Mouse (Mus musculus) left cerebral cortex, adult 9 months (tissue): ENCODE measurements around the gene Gprin3.

Source experiments
- DNase-seq, 2 experiments: peaks; one replicate each; pipeline ENCODE4 v3.0.0; 2022; ENCODE audit warnings: low spot score in 2 of 2

Gprin3 gene

DNA sequence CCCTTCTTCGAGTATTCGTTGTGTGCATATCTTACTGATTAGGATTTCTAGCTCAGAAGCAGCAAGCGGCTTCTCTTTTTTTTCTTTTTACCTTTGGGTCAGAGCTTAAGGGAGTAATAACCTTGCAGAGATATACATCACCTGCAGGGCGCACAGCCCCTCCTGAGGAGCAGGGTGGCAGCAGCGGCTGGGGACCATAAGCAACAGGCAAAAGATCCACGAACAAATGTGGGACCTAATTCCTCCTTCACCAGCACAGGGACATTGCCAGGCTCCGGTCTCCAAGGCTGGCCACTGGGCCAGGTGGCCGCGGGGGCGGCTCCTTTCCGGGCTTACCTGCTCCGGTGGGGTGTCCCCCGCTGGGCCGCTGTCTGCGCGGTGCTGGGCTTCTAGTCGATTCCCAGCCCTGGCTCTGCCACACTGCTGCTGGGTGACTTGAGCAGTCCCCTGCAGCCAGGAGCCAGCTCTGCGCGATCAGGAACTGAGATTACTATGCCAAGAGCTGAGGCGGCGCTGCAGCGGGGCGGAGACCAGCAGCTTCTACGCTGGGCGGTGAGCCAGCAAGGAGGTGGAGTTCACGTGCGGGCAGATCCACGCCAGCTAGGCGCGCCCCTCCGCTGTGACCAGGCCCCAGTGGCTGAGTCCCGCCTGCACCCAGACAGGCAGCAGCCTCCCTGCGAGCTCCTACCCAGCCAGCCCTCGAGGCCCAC lies at the start of gene Gprin3:
Gprin3 (minus strand) TSS at position 471 of the 710 bp plus-strand sequence.
- peak; percentile 57 to 74 for DNase-seq

DNA sequence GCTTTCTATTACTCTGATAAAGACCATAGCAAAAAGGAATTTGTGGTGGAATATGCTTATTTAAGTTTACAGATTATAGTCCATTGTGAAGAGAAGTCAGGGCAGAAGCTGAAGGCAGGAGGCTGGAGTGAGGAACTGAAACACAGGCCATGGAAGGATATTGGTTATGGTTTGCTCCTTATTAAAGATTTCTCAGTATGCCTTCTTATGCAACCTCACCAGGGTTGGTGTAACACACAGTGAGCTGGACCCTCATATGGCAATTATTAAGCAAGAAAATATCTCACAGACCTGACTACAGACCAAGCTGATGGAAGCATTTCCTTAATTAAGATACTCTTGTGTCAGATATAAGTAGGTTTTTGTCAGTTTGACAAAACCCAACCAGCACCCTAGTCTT lies 32.8 kb upstream of the Gprin3 start:
- DNase-seq: no peak

DNA sequence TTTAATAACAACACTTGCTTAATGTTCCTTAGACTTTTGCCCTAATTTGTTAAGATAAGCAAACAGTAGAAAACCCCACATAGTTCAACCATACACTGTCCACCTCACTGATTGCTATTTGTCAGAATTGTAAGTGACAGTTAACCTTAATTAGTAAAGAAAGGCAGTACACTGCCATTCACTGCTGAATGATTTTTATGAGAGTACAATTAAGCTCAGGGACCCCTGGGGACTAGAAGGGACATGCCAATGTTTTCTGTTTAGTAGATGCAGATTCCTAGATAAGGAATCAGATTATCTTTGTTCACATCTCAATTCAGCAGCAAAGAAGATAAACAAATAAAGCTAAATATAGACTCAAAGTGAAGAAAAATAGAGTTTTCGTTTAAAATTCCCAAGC lies 30.0 kb upstream of the Gprin3 start:
- no peak for DNase-seq

DNA sequence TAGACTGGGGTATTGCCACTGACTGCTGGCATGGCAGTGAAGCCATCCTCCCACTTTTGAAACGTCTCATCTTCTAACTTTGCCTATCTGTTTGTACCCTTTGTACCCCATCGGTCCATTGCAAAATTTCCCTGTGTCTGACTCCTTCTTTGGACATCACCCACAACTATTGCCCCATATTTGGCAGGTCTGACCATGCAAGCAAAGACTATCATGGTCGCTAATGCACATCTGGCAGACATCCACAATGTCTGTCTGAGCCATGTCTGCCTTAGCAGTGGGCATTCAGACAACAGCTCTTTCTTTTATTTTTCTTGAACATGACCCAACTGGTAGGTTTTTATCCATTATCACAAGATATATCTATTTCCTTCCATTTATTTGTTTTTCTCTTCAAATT lies 25.3 kb upstream of the Gprin3 start:
- DNase-seq: no peak

DNA sequence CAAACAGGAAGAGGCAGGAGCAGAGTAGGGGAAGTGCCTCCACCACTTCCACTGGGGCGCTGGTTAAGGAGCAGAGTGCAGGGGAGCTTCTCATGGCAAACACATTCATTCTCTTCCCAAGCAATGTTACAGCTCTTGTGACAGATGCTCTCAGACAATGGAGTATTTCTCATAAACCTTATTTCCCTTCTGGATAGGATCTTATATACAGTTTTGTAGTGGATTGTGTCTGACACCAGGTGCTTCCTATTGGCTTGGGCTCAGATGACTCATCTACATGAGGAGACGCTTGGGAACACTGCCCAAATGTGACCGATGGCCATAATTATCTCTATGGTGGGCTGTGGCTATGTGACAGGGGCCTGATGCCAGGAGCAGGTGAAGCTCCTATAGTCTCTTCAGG lies 19.0 kb upstream of the Gprin3 start:
- no peak for DNase-seq

DNA sequence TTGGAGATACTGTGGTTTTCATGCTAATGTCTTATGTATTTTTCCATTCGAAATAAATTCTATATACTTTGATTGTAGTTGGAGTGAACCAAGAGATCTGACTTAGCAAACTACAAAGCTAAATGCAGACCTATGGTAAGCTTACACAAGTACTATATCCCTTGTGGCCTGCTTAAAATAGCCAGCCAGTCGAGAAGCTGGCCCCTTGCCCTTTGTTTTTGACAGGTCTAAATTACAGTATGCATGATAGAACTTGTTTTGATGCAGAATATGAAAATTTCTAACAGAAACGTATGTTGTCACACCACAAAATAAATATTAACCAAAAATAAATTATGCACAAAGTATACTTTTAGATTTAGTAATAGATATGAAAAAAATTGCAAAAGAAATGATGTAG lies 9.8 kb upstream of the Gprin3 start:
- no peak for DNase-seq

DNA sequence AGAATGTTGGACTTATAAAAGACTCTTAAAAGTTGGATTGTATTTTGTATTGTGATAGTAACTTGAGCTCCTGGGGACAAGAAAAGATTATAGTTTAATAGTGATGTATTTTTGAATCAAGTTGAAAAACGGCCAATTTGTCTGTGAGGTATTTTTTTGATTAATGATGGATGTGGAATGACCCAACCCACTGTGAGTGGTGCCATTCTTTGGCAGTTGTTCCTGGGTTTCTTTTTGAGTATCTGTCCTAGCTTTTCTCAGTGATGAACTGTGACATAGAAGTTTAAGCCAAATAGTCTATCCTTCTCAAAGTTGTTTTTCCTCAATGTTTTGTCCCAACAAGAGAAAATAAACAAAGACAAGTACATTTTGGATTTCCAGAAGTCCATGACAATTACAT lies 7.0 kb upstream of the Gprin3 start:
- no peak for DNase-seq

DNA sequence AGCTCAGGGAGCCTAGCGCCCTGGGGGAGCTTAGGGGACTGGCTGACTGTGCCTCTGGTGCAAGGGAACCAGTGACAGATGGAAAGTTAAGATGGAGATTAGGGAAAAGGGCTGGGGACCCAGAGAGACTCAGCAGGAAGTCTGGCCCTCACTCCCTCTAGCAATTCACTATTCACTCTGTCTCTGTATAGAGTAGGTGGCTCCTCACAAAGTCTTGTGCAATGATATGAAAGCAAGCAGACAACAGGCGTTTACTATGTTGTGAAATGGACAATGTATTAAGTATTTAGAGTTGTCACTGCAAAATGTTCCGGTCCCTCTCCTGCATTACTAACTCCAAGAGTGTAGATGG lies 416 bp upstream of the Gprin3 start:
- no peak for DNase-seq

DNA sequence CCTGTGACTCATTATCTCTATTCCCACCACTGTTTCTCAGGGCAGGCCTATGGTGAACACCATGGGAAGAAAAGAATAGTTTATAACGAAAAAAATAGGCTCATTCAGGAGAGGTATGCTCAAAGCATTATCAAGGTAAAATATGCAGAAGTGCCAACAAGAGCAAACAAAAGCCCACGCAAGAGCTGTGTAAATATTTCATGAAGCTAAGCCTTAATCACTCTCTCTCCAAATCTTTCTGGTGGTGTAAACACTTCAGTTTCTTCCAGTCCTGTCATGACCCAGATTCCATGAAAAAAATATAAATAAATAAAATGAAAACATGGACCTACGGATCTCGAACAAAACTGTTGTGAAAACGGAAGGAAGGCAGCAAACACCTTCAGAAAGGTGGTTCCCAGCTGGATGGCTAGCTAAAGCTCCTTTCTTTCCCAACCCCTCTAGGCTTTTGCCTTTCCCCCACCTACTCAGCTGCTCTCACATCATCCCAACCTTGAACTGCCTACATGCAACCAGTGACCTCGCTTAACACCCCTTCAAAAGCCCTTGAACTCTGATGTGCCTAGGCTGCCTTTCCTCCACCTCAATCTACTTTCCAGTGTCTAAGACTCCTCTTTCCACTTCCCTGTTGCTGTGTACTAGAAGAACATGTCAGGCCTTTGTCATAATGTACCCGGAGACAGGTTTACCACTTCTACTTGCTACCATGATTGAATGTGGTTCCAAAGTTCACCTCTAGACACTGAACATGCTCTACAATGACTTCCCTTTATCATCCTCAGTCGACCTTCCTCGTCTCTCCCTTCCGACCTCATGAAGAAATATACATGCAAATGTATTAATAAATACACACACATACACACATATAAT lies 988 bp downstream of the Gprin3 start:
- no peak for DNase-seq

DNA sequence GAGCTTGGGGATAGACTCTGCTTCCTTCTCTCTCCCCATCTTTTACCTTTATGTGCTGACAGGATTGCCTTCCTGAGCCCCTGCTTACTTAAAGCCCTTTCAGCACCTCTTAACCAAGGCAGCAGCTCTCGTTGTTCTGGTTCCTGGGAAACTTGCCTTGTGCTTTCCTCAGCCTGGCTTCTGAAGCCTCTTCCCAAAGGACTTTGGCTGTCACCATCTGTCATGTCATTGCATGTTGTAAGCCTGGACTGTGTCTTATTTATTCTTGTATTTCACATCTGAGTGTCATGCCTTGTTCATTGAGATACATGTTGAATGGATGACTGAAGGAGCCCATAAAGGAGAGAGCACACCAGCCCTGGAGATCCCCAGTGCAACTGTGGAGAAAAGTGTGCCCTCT lies 2.3 kb downstream of the Gprin3 start:
- DNase-seq: no peak

DNA sequence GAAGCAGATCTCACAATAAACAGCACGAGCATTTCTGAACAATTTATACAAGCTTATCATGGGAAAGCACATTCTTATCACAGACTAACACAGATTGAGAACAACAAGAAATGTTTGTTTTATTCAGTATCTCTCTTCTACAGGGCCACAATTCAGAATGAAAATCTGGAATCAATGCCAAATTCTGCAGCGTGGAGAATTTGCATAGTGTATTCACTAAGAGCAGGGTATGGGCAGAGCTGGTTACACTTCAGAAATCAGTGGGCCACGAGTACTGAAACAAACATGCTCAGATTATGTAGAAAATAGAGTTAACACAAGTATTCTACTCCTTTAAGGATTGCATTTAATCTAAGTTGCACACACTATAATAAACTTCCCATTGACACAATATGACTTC lies 6.8 kb downstream of the Gprin3 start:
- no peak for DNase-seq

DNA sequence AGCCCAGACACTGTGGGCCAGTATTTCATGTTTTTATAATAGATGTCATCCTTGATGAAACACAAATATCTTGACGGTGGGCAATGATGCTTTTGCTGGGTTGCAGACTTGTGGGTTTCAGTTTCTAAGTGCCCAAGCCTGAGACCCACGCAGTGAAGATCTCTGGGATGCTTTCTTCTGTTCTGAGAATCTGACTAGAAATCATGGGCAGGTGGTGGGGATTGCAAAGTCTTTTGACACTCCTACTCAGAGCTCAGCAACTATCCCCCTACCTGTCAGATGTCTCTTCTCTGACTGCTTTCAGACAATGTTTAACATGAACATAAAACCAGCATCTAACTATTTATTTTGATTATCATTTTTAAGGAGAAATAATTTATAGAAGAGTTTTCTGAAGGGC lies 7.4 kb downstream of the Gprin3 start:
- no peak for DNase-seq

DNA sequence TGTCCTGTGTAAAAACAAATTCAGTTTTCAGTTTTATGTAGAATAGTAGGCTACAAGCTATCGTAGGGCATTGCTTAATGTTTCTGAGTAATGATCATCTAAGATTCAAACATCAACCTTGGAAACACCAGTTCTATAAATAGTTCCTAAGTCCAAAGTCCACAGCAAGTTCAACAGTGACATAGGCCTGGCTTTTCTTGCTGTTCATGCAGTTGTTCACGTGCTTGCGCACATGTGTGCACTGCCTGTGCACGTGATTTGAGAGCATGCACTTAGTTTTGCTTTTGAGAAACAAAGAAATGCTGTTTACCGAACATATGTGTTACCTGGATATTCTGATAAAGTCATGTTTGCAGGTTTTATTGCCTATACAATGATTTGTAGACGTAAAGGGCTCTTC lies 11.3 kb downstream of the Gprin3 start:
- no peak for DNase-seq

DNA sequence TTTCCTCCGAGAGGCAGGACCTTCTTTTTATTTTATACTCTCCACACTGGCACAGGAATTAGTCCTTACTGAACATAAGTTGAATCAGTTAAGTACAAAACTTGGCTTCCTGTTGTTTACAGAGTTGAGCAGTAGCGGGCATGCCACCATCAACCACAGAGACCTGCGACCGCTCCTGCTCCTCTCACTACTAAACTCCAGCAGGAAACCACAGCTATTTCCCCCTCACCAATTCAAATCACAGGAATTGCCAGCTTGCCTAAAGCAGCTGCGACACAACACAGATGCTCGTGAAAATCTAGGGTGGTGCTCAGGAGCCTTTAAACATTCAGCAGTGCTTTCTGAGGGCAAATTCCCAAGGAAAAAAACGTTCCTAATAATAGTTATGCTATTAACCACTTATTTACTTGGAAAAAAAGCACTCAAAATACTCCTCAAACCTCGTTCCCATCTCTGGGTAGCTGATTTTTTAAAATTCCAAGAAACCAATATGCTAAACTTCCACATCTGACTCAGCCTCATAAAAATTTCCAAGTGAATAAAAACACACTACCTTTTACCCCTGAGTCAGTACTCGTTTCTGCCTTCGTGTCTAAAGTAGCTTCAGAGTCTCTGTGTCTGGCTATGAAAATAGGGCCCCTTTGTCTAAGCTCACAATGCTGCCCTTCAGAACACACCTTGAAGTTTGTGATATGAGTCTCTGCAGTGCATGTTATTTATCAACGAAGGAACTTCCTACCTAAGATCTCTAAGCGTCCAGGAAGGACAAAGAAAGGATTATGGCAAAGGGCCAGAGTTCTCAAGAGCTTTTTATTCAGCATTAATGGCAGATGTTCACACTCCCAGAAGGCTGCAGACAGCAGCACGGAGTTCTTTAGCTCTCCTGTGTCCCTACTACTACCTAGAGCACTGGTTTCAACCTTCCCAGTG lies 13.4 kb downstream of the Gprin3 start:
- DNase-seq: no peak

DNA sequence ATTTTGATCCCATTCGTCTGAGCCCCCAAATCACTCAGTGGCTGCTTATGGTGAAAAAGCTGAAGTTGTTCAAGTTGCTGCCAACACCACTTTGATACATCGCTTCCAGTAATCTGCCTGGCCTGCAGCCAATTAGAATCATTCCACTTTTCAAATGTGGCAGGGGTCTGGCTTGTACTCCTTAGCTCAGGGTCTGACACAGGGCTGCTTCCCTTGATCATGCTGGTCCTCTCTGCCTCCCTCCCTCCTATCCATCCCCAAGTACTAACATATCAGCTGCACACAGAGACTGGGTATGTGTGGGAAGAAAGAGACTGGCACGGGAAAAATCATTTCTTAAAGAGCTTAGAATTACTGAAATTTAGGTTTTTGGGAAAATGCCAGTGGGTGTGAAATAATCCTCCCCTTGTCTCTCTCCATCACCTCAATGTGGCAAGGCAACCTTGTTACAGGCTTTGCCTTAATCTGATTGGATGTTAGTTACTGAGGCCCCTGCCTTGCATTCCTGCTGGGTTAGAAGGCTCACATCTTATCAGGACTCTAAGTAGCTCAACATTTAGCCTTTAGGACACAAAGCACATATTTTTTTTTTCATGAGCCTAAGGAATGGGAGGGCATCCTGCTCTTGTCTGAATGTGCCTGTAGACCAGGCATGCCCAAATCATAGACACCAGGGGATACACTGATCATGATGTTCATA lies 16.9 kb downstream of the Gprin3 start:
- DNase-seq: no peak

DNA sequence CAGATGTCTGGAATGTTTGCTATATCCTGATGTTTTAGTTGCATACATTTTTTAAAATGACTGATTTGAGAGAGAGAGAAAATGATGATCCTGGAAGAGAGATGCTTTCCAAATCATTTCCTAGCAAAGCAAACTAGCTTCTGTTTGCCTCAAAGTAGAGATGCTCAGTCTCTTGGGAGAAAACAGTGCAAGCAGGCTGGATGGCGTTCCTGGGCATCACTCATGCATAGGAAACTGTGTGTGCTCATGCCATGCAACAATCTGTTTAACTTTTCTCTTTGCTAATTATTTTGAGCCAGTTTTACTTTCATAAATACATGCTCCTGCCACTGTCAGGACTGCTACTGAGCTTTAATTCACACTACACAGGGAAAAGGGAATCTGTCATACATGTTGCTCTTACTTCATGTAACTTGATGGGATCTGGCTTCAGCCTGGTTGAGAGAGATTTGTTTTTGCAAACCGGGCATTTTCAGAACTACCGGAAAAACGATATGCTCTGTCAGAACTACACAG lies 18.6 kb downstream of the Gprin3 start:
- no peak for DNase-seq

DNA sequence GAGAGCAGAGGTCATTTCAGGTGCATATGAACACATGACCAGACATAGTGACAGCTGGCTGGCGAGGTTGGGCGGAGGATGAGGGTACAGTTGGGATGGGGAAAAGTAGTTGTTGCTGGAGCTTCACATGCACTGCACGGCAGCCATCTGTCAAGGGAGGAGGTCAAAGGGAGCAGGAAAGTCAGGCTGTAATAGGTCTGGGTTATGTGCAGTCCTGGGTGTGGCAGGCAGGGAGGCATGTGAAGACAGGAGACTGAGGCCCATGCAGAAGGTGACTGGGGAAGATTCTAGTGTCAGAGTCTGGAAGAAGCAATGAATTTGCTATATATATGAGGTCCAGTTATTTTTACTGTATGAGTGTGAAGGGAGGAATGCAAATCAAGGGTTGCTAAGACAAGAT lies 35.9 kb downstream of the Gprin3 start:
- no peak for DNase-seq

DNA sequence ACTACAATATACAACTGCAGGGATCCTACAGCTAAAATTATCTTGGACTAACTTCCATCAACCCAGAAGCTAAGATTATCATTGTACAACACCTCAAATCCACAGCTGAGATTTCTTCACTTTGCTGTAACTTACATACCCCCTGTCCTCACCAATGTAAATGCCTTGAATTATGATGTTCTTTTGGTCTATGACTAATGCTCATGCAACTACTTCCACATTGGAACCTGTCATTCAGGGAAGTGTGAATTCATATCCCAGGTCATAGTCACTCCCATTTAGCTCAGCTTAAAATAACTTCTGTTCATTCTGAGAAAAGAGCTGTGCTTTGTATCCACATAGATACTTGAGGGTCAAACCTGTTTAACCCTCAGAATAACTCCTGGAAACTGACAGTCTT lies 60.8 kb downstream of the Gprin3 start:
- DNase-seq: no peak

DNA sequence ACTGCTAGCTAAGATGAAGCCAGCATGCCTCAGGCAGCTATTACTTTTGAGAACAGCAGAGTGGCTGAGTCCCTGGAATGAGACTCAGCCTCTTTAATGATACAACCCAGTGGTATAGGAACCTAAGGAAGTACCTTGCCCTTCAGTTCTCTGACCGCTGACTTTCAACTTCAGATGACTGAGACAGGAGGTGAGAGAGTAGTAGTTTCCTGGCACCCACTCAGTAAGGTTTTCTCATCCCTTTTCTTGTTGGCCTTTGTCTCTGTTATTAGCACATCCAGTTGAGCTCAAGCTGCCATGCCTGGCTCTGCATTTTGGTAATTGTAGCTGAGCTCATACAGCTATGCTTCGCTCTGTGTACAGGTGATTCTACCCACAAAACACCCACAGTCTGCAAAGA lies 62.8 kb downstream of the Gprin3 start:
- no peak for DNase-seq

DNA sequence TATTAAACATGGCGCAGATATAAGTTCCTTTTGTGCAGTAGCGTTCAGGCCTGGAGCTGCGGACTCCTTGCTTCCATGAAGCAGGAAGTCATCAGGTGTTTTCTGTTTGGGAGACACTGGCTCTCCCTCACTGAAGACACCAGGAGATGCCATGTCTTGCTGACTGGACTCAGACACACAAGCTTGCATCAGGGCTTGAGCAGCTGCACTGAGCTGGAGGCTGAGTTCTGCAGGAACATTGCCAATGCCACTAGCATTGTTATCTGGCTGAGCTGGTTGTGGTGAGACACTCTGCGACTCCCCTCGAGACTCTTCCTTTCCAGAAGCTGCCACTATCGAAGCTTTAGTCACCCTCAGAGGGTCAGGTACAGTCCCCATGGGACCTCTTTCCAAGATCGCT lies 71.2 kb downstream of the Gprin3 start:
- DNase-seq: no peak

DNA sequence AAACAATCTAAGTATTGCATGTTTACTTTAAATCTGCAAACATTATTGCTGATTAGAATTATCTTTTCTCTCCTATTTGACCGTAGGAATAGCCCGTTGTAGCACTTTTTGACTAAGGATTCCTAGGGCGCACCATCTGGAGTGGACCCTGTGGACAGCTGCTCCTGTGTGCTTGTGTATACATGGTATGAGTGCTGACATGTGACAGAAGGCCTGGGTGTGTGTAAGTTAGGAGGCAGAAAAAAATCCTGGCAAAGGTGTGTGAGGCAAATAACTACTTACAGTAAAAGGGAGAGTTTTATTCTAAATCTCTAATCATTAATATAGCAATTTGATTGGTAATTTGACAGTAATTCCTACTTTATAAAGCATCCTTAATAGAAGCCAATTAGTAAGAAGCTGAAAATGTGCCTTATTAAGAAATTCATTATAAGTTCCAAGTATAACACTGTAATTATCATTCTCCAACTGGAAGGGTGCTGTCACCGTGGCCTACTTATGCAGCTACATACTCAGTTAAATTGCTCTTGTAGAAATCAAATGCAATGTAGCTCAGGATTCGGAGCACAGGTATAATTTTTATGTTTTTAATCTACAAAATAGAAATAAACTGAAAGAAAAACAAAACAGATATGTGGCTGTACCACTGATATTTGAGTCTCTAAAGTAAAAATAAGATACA lies 74.8 kb downstream of the Gprin3 start:
- DNase-seq: no peak
